Mouse (Mus musculus): ENCODE measurements around the gene Tmprss3. TPM values are rescaled to one million over a fixed set of nuclear protein-coding genes. Genes with fewer than 3 reads are reported as not detected.

The Tmprss3 gene
- polyA plus RNA-seq, 1 experiment from 2014 or later, result not detected

GRCm38 (mm10) chr17:31153785-31154184, 45.0 kb downstream of the Tmprss3 start:
- Histone ChIP-seq H3K4me3 (no peak overlapping the region), H3K9ac (no peak overlapping the region), H3K4me2 (replicated peaks) (no peak overlapping the region), H3K27ac (no peak overlapping the region), H3K9me3 (no peaks in the 10 kb centered on the region), H3K36me3 (no peaks in the 10 kb centered on the region), H3K27me3 (replicated peaks) (no peaks in the 10 kb centered on the region), H3K4me1 (no peaks in the 10 kb centered on the region)
- 85% methylated on average over 8 of the region's 8 CpGs for WGBS
- no peak for ATAC-seq (ENCODE audit: low FRiP score, low read depth)

GRCm38 (mm10) chr17:31152966-31153499, 45.7 kb downstream of the Tmprss3 start:
- WGBS, result 87% methylated on average over 9 of the region's 9 CpGs
- no peak overlapping the region for H3K27ac ChIP-seq
- no peaks in the 10 kb centered on the region for H3K4me1 ChIP-seq
- no peak for ATAC-seq (ENCODE audit: low FRiP score, low read depth)
- H3K9ac ChIP-seq, result no peak overlapping the region
- H3K9me3 ChIP-seq, result no peaks in the 10 kb centered on the region
- H3K27me3 ChIP-seq (replicated peaks), result no peaks in the 10 kb centered on the region
- no peak overlapping the region for H3K4me2 ChIP-seq (replicated peaks)
- no peaks in the 10 kb centered on the region for H3K36me3 ChIP-seq
- no peak overlapping the region for H3K4me3 ChIP-seq

- Histone ChIP-seq H3K4me3 (no peak overlapping the region), H3K27me3 (replicated peaks) (no peaks in the 10 kb centered on the region)
- 58% methylated on average over 5 of the region's 5 CpGs for WGBS
Observed at GRCm38 (mm10) chr17:31152512-31152911, 46.3 kb downstream of the Tmprss3 start.

GRCm38 (mm10) chr17:31145998-31146397, 52.8 kb downstream of the Tmprss3 start:
- Histone ChIP-seq H3K36me3 (no peaks in the 10 kb centered on the region), H3K4me1 (no peaks in the 10 kb centered on the region), H3K27ac (no peak overlapping the region), H3K4me2 (replicated peaks) (no peak overlapping the region), H3K9me3 (no peaks in the 10 kb centered on the region), H3K9ac (no peak overlapping the region), H3K27me3 (replicated peaks) (no peaks in the 10 kb centered on the region), H3K4me3 (no peak overlapping the region)
- ATAC-seq (ENCODE audit: low FRiP score, low read depth), result no peak
- WGBS, result 87% methylated on average over 9 of the region's 9 CpGs

More at GRCm38 (mm10) chr17:31152512-31152911, 46.3 kb downstream of the Tmprss3 start:
- no peaks in the 10 kb centered on the region for H3K36me3 ChIP-seq
- H3K9me3 ChIP-seq, result no peaks in the 10 kb centered on the region
- ATAC-seq (ENCODE audit: low FRiP score, low read depth), result no peak
- H3K4me1 ChIP-seq, result no peaks in the 10 kb centered on the region
- no peak overlapping the region for H3K4me2 ChIP-seq (replicated peaks)
- no peak overlapping the region for H3K27ac ChIP-seq
- H3K9ac ChIP-seq, result no peak overlapping the region

GRCm38 (mm10) chr17:31144040-31145037, 54.4 kb downstream of the Tmprss3 start, which contains the start of gene Tff2:
Tff2 (minus strand) TSS chr17:31144282.
- H3K4me3 ChIP-seq, result no peak within 1 kb of the TSS
- WGBS, result 68% methylated on average over 15 of the region's 15 CpGs
- no peak within 1 kb of the TSS for H3K27ac ChIP-seq
- H3K36me3 ChIP-seq, result no peaks in the 10 kb centered on the region
- no peak within 1 kb of the TSS for H3K9ac ChIP-seq
- ATAC-seq (ENCODE audit: low FRiP score, low read depth), result no peak
- H3K4me2 ChIP-seq (replicated peaks), result no peak within 1 kb of the TSS
- H3K4me1 ChIP-seq, result no peaks in the 10 kb centered on the region
- H3K27me3 ChIP-seq (replicated peaks), result no peaks in the 10 kb centered on the region
- no peaks in the 10 kb centered on the region for H3K9me3 ChIP-seq

- 91% methylated on average over 7 of the region's 7 CpGs for WGBS
- Histone ChIP-seq H3K9me3 (no peaks in the 10 kb centered on the region), H3K4me3 (no peak overlapping the region), H3K27ac (no peak overlapping the region), H3K27me3 (replicated peaks) (no peaks in the 10 kb centered on the region), H3K9ac (no peak overlapping the region), H3K36me3 (no peaks in the 10 kb centered on the region), H3K4me2 (replicated peaks) (no peak overlapping the region), H3K4me1 (no peaks in the 10 kb centered on the region)
- no peak for ATAC-seq (ENCODE audit: low FRiP score, low read depth)
Observed at GRCm38 (mm10) chr17:31142116-31142515, 56.7 kb downstream of the Tmprss3 start.

GRCm38 (mm10) chr17:31138398-31138797, 60.4 kb downstream of the Tmprss3 start:
- 17% methylated on average over 5 of the region's 5 CpGs for WGBS
- H3K4me2 ChIP-seq (replicated peaks), result no peak overlapping the region
- no peak overlapping the region for H3K9ac ChIP-seq
- H3K27me3 ChIP-seq (replicated peaks), result no peaks in the 10 kb centered on the region
- no peak for ATAC-seq (ENCODE audit: low FRiP score, low read depth)
- no peak overlapping the region for H3K4me3 ChIP-seq
- no peaks in the 10 kb centered on the region for H3K36me3 ChIP-seq
- H3K27ac ChIP-seq, result no peak overlapping the region
- H3K9me3 ChIP-seq, result no peaks in the 10 kb centered on the region
- no peaks in the 10 kb centered on the region for H3K4me1 ChIP-seq

- no peaks in the 10 kb centered on the region for H3K27me3 ChIP-seq (replicated peaks)
- no peaks in the 10 kb centered on the region for H3K36me3 ChIP-seq
- WGBS, result 84% methylated on average over 1 of the region's 1 CpGs
- no peak overlapping the region for H3K27ac ChIP-seq
- H3K4me3 ChIP-seq, result no peak overlapping the region
- H3K4me1 ChIP-seq, result no peaks in the 10 kb centered on the region
- no peak overlapping the region for H3K4me2 ChIP-seq (replicated peaks)
- no peaks in the 10 kb centered on the region for H3K9me3 ChIP-seq
- H3K9ac ChIP-seq, result no peak overlapping the region
- ATAC-seq (ENCODE audit: low FRiP score, low read depth), result no peak
Observed at GRCm38 (mm10) chr17:31136821-31137220, 62.0 kb downstream of the Tmprss3 start.

- Histone ChIP-seq H3K9ac (no peak overlapping the region), H3K4me2 (replicated peaks) (no peak overlapping the region), H3K27ac (no peak overlapping the region), H3K27me3 (replicated peaks) (no peaks in the 10 kb centered on the region), H3K36me3 (no peaks in the 10 kb centered on the region), H3K4me3 (no peak overlapping the region), H3K9me3 (no peaks in the 10 kb centered on the region), H3K4me1 (no peaks in the 10 kb centered on the region)
- 64% methylated on average over 3 of the region's 3 CpGs for WGBS
- ATAC-seq (ENCODE audit: low FRiP score, low read depth), result no peak
Observed at GRCm38 (mm10) chr17:31136291-31136690, 62.5 kb downstream of the Tmprss3 start.

GRCm38 (mm10) chr17:31134913-31135312, 63.9 kb downstream of the Tmprss3 start:
- H3K4me2 ChIP-seq (replicated peaks), result no peak overlapping the region
- no peak overlapping the region for H3K4me3 ChIP-seq
- H3K9me3 ChIP-seq, result no peaks in the 10 kb centered on the region
- H3K4me1 ChIP-seq, result no peaks in the 10 kb centered on the region
- no peaks in the 10 kb centered on the region for H3K27me3 ChIP-seq (replicated peaks)
- 86% methylated on average over 6 of the region's 6 CpGs for WGBS
- no peak for ATAC-seq (ENCODE audit: low FRiP score, low read depth)
- H3K36me3 ChIP-seq, result no peaks in the 10 kb centered on the region
- no peak overlapping the region for H3K9ac ChIP-seq
- H3K27ac ChIP-seq, result no peak overlapping the region

- Histone ChIP-seq H3K9ac (no peak overlapping the region), H3K27ac (no peak overlapping the region), H3K4me2 (replicated peaks) (no peak overlapping the region), H3K4me1 (peaks cover 4% of the 10 kb centered on the region; the same call in 1 of the 2 replicates), H3K36me3 (no peaks in the 10 kb centered on the region), H3K27me3 (replicated peaks) (no peaks in the 10 kb centered on the region), H3K9me3 (no peaks in the 10 kb centered on the region), H3K4me3 (no peak overlapping the region)
- 78% methylated on average over 15 of the region's 15 CpGs for WGBS
- ATAC-seq (ENCODE audit: low FRiP score, low read depth), result no peak
Observed at GRCm38 (mm10) chr17:31133776-31134175, 65.0 kb downstream of the Tmprss3 start.

GRCm38 (mm10) chr17:31131269-31131821, 67.4 kb downstream of the Tmprss3 start:
- Histone ChIP-seq H3K4me3 (no peak overlapping the region), H3K9me3 (no peaks in the 10 kb centered on the region), H3K27me3 (replicated peaks) (no peaks in the 10 kb centered on the region), H3K36me3 (no peaks in the 10 kb centered on the region), H3K9ac (no peak overlapping the region), H3K27ac (no peak overlapping the region), H3K4me2 (replicated peaks) (no peak overlapping the region), H3K4me1 (peaks cover 4% of the 10 kb centered on the region; the same call in 1 of the 2 replicates)
- 85% methylated on average over 10 of the region's 10 CpGs for WGBS
- ATAC-seq (ENCODE audit: low FRiP score, low read depth), result no peak

Measured in neural tube, embryonic 12.5 days (tissue).